Mouse (Mus musculus): Measurements from ENCODE around the gene Gab1.

DNA sequence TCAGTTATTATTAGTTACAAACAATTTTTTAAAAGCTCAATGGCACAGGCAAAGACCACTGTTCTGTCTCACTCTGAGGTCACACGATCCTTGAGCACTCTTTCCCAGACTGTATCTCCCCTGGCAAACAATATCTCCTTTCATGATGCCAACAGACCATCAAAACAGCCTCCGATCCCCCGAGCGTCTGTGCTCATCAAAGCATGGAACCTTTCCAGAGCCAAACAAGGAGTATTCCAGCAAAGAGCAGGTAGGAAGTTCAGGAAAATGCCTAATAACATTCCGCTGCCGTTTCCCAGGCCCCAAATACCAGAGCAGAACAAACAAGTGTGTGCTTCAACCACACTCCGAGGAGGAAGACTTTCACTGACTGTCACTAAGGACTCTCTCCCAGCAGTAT lies 50.2 kb downstream of the Gab1 start:
- TF ChIP-seq MYC (IDR thresholded peaks at IDR 0.05; ENCODE audit: low read depth, low read length), result no peak
- TF ChIP-seq JUND (IDR thresholded peaks at IDR 0.05; ENCODE audit: low read depth, low read length), result no peak
- TF ChIP-seq GATA1 (IDR thresholded peaks at IDR 0.05; ENCODE audit: low read depth, low read length), result no peak
